Mouse (Mus musculus) E14TG2a.4 (cell line): ENCODE results near the gene BC028528.

Experiments
- CTCF ChIP-seq: conservative IDR thresholded peaks from 2 replicates; pipeline ENCODE4 v1.5.1; 2014; ENCODE audit warnings: low read length
- NANOG ChIP-seq: IDR thresholded peaks from 2 replicates; pipeline ENCODE4 v1.6.1; 2014; ENCODE audit warnings: borderline replicate concordance, low read length, mixed read lengths
- POU5F1 ChIP-seq: IDR thresholded peaks from 2 replicates; pipeline ENCODE4 v1.6.1; 2014; ENCODE audit warnings: low read length, borderline replicate concordance

DNA sequence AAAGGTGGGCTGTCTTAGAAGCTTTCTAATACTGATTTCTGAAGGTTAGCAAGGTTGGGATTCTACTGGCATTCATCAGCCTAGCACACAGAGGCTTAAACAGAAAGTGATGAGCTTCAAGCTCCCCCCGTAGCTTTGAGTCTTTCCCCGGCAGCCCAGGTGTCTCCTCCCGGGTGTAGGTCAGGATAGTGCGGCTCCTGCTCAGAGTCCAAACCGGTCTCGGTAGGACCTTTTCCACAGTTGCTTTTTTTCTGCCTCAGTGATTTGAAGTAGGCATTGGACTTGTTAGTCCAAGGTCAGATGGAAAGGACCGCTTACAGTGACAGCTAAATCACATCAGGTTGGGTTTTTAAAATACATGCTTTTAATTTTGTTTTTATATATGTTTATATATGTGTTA is 40.8 kb upstream of the BC028528 start:
- no peak for TF ChIP-seq CTCF
- TF ChIP-seq NANOG, result no peak
- TF ChIP-seq POU5F1, result no peak
